In genomic region chr10:68893100-68893841, GRCm38 (mm10) we compare ENCODE assay signal across 12 mouse cellular contexts.
A peak's percentile ranks its signal among the peaks of the same experiment; 100 is the strongest.
DNase-seq lines count a peak whose midpoint lies in the region; ATAC-seq and TF ChIP-seq lines count a peak whose summit lies in the region.
"Had no signal": no experiment of that assay in that cellular context is flagged by ENCODE, and none has a peak within 500 bp of the region (broad histone marks: within the 10 kb centered on the region; RNA-seq: fewer than 3 reads in every experiment).

No protein-coding gene starts in this region.

- TF ChIP-seq CTCF in stomach, postnatal 0 days (IDR thresholded peaks at IDR 0.05; ENCODE audit: low read depth): no peak
- no peak for TF ChIP-seq CTCF in thymus, adult 2 months (IDR thresholded peaks at IDR 0.05; ENCODE audit: borderline replicate concordance, control insufficient read depth, extremely low read depth, insufficient read depth, low read length, poor library complexity)

- TF ChIP-seq EP300 in stomach, postnatal 0 days (optimal IDR thresholded peaks at IDR 0.05): no peak

- peak overlapping the region; percentile 84 for H3K27ac ChIP-seq in stomach, postnatal 0 days (replicated peaks)
- H3K27ac ChIP-seq in midbrain, embryonic 15.5 days: no peak overlapping the region
- H3K27ac ChIP-seq in thymus, adult 2 months (ENCODE audit: control insufficient read depth, insufficient read depth, low read length): no peak overlapping the region
- H3K27ac ChIP-seq: kidney, postnatal 0 days; limb, embryonic 12.5 days had no signal

- H3K9ac ChIP-seq in stomach, postnatal 0 days (ENCODE audit: low read length): no peak overlapping the region; the same call in 1 of the 2 replicates
- H3K9ac ChIP-seq in midbrain, embryonic 15.5 days: no peak overlapping the region
- H3K9ac ChIP-seq: limb, embryonic 12.5 days had no signal

- H3K4me1 ChIP-seq in stomach, postnatal 0 days (replicated peaks; ENCODE audit: control insufficient read depth, insufficient read depth): no peaks in the 10 kb centered on the region
- H3K4me1 ChIP-seq in midbrain, embryonic 15.5 days: no peaks in the 10 kb centered on the region
- no peaks in the 10 kb centered on the region for H3K4me1 ChIP-seq in thymus, adult 2 months (replicated peaks; ENCODE audit: control insufficient read depth, insufficient read depth, low read length)
- H3K4me1 ChIP-seq: limb, embryonic 12.5 days had no signal

- H3K4me3 ChIP-seq in stomach, postnatal 0 days (ENCODE audit: low read depth, low read length): no peak overlapping the region
- no peak overlapping the region for H3K4me3 ChIP-seq in midbrain, embryonic 15.5 days
- H3K4me3 ChIP-seq in thymus, adult 2 months (ENCODE audit: control insufficient read depth, insufficient read depth, low read length): no peak overlapping the region
- H3K4me3 ChIP-seq: limb, embryonic 12.5 days had no signal

- no peak for ATAC-seq in cerebellum, adult (ENCODE audit: insufficient number of reproducible peaks, low FRiP score, low TSS enrichment)
- peak; percentile 26; the same call in 1 of the 2 replicates for ATAC-seq in stomach, postnatal 0 days (ENCODE audit: low FRiP score, low TSS enrichment)
- ATAC-seq in midbrain, embryonic 15.5 days (replicated peaks): no peak
- ATAC-seq: midbrain, embryonic 16.5 days; Patski had no signal

- no peaks in the 10 kb centered on the region for H3K27me3 ChIP-seq in stomach, postnatal 0 days (ENCODE audit: control insufficient read depth, insufficient read depth, low read length)
- no peaks in the 10 kb centered on the region for H3K27me3 ChIP-seq in midbrain, embryonic 15.5 days (replicated peaks)
- no peaks in the 10 kb centered on the region for H3K27me3 ChIP-seq in thymus, adult 2 months (ENCODE audit: control insufficient read depth, insufficient read depth, low read length)
- H3K27me3 ChIP-seq: limb, embryonic 12.5 days; Patski had no signal

- no peaks in the 10 kb centered on the region for H3K36me3 ChIP-seq in stomach, postnatal 0 days (ENCODE audit: control insufficient read depth, insufficient read depth, low read length)
- H3K36me3 ChIP-seq in midbrain, embryonic 15.5 days (replicated peaks): no peaks in the 10 kb centered on the region
- no peaks in the 10 kb centered on the region for H3K36me3 ChIP-seq in thymus, adult 2 months (ENCODE audit: control insufficient read depth, insufficient read depth, low read length)
- H3K36me3 ChIP-seq: limb, embryonic 12.5 days had no signal

- no peak for TF ChIP-seq POLR2A in thymus, adult 2 months (IDR thresholded peaks at IDR 0.05; ENCODE audit: control insufficient read depth, extremely low read depth, insufficient read depth, low read length, poor library complexity)

- no peak overlapping the region for H3K4me2 ChIP-seq in stomach, postnatal 0 days (replicated peaks; ENCODE audit: low read depth)
- H3K4me2 ChIP-seq in midbrain, embryonic 15.5 days: no peak overlapping the region
- H3K4me2 ChIP-seq: limb, embryonic 12.5 days had no signal

- WGBS in large intestine, adult 2 months: 13% methylated on average over 8 of the region's 8 CpGs
- 28% methylated on average over 8 of the region's 8 CpGs for WGBS in stomach, postnatal 0 days
- WGBS in midbrain, embryonic 15.5 days: 71% methylated on average over 8 of the region's 8 CpGs
- WGBS in thymus, adult 2 months: 75% methylated on average over 8 of the region's 8 CpGs

- H3K9me3 ChIP-seq in stomach, postnatal 0 days (ENCODE audit: control insufficient read depth, low read length): no peaks in the 10 kb centered on the region
- no peaks in the 10 kb centered on the region for H3K9me3 ChIP-seq in midbrain, embryonic 15.5 days
- H3K9me3 ChIP-seq: limb, embryonic 12.5 days had no signal

- DNase-seq in cerebellum, postnatal 14 days: peak; percentile 17 to 20
- DNase-seq in urinary bladder, adult 18-20 months (ENCODE audit: low spot score in 2 of 2): peak; percentile 16 to 17
- no peak for DNase-seq in urinary bladder, postnatal 4 days (ENCODE audit: low spot score in 2 of 2)
- peak; percentile 25 for DNase-seq in large intestine, adult 2 months (ENCODE audit: low read depth, low spot score)
- no peak for DNase-seq in stomach, postnatal 0 days (ENCODE audit: low spot score)
- no peak for DNase-seq in thymus, adult 2 months

Comparison
In these comparisons a context has a peak if more than half of its experiments do, and no peak if none do; other contexts are left out.
1. DNase-seq: peak in cerebellum, postnatal 14 days (2 of 2), urinary bladder, adult 18-20 months (2 of 2) and large intestine, adult 2 months (single experiment); none in urinary bladder, postnatal 4 days (0 of 2), stomach, postnatal 0 days (single experiment) and thymus, adult 2 months (single experiment).